Mouse (Mus musculus) hindbrain, postnatal 0 days (tissue): Measurements from ENCODE around the gene Fos. TPM values are rescaled to one million over a fixed set of nuclear protein-coding genes. Genes with fewer than 3 reads are reported as not detected.

Source experiments
- ATAC-seq: fragments of 200-750 bp; cut with Nextera tagmentation; 2 replicates; pipeline ENCODE4 v1.8.0; 2017; ENCODE audit warnings: mild to moderate bottlenecking, moderate TSS enrichment, moderate library complexity
- DNase-seq: peaks from one replicate; pipeline ENCODE4 v3.0.0-alpha.2; 2015; ENCODE audit warnings: low spot score
- H3K27ac ChIP-seq: fragments of 300-500 bp; sonication (generic); 2 replicates; pipeline ENCODE4 v1.5.1; 2014; ENCODE audit warnings: mild to moderate bottlenecking
- H3K27me3 ChIP-seq: fragments of 300-500 bp; sonication (generic); 2 replicates; pipeline ENCODE4 v1.6.1; 2014; ENCODE audit warnings: low read length, mixed read lengths; ENCODE audit not compliant: insufficient read depth
- H3K36me3 ChIP-seq: fragments of 300-500 bp; sonication (generic); 2 replicates; pipeline ENCODE4 v1.6.1; 2014; ENCODE audit warnings: low read length, mixed read lengths; ENCODE audit not compliant: insufficient read depth
- H3K4me1 ChIP-seq: fragments of 300-500 bp; sonication (generic); 2 replicates; pipeline ENCODE4 v1.6.1; 2014; ENCODE audit warnings: antibody characterized with exemption, low read length, mixed read lengths; ENCODE audit not compliant: insufficient read depth
- H3K4me2 ChIP-seq: fragments of 300-500 bp; sonication (generic); 2 replicates; pipeline ENCODE4 v1.6.1; 2014; ENCODE audit warnings: low read depth, mild to moderate bottlenecking, low read length, moderate library complexity, mixed read lengths
- H3K4me3 ChIP-seq: fragments of 300-500 bp; sonication (generic); 2 replicates; pipeline ENCODE4 v1.5.1; 2014; ENCODE audit warnings: low read length
- H3K9ac ChIP-seq: fragments of 300-500 bp; sonication (generic); replicated peaks from 2 replicates; pipeline ENCODE4 v1.6.1; 2014; ENCODE audit warnings: mild to moderate bottlenecking, low read length, moderate library complexity, mixed read lengths
- H3K9me3 ChIP-seq: fragments of 300-500 bp; sonication (generic); 2 replicates; pipeline ENCODE4 v1.6.1; 2016; ENCODE audit warnings: low read length, mixed read lengths
- CTCF ChIP-seq: IDR thresholded peaks from 2 replicates; pipeline ENCODE4 v1.5.1; 2016; ENCODE audit warnings: antibody characterized with exemption, control low read depth, low read depth
- WGBS: fragments of 180-500 bp; shearing (Covaris S2); extraction: QIAGEN DNeasy Blood & Tissue Kit; methylation state at CpG from one replicate; pipeline ENCODE4 v1.1.7; 2014; 5-methylcytosine and 5-hydroxymethylcytosine counted together
- polyA plus RNA-seq: library from polyadenylated mRNA; unstranded; fragments of >200 nt; fragmentation: Nextera tagmentation; extraction: Ambion mirVana; gene quantifications from 2 replicates; pipeline ENCODE4 v1.2.1, GENCODE M21; 2015
- total RNA-seq: library from RNA; depleted of rRNA; stranded (reverse); fragments of >200 nt; gene quantifications from 2 replicates; pipeline ENCODE4 v1.2.3, GENCODE M21; 2014

The Fos gene
- total and polyA plus RNA-seq, 2 experiments from 2014 or later, result 12.1 to 23.4 TPM

- Histone ChIP-seq H3K27me3 (no peaks in the 10 kb centered on the region), H3K9ac (no peak overlapping the region), H3K4me1 (no peaks in the 10 kb centered on the region), H3K36me3 (no peaks in the 10 kb centered on the region), H3K9me3 (no peaks in the 10 kb centered on the region), H3K27ac (no peak overlapping the region), H3K4me3 (no peak overlapping the region), H3K4me2 (no peak overlapping the region)
- no peak for ATAC-seq
- 78% methylated on average over 6 of the region's 6 CpGs for WGBS
- no peak for DNase-seq
- TF ChIP-seq CTCF, result no peak
These were observed 40.2 kb downstream of the Fos start for GRCm38 (mm10) chr12:85513789-85514447.

DNA sequence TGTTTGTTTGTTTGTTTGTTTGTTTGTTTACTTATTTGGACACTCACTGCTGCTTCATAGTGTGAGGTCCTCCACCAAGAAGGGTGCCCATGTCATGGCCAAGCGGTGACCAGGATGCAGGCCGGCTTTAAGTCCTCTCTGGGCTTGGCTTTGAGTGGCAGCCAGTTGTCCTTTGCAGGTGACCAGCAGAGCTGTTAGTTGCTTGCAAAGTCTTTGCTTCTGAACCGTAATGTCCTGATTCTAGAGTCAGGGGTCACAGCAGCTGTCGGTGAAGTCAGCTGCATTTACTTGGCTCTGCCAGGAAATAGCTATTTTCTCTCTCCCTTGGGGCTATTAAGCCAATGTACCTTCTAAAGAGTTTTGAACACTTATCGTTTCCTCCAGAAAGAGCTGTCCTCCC, 41.3 kb downstream of the Fos start:
- no peaks in the 10 kb centered on the region for H3K36me3 ChIP-seq
- no peaks in the 10 kb centered on the region for H3K9me3 ChIP-seq
- no peak for TF ChIP-seq CTCF
- ATAC-seq, result no peak
- DNase-seq, result no peak
- no peaks in the 10 kb centered on the region for H3K4me1 ChIP-seq
- no peaks in the 10 kb centered on the region for H3K27me3 ChIP-seq
- H3K9ac ChIP-seq, result no peak overlapping the region
- no peak overlapping the region for H3K27ac ChIP-seq
- no peak overlapping the region for H3K4me2 ChIP-seq
- H3K4me3 ChIP-seq, result no peak overlapping the region
- 68% methylated on average over 5 of the region's 5 CpGs for WGBS

- ATAC-seq (no peak), DNase-seq (no peak)
- H3K9me3 ChIP-seq, result no peaks in the 10 kb centered on the region
- no peaks in the 10 kb centered on the region for H3K4me1 ChIP-seq
- WGBS, result 76% methylated on average over 3 of the region's 3 CpGs
- TF ChIP-seq CTCF, result no peak
- no peak overlapping the region for H3K27ac ChIP-seq
- no peaks in the 10 kb centered on the region for H3K36me3 ChIP-seq
- H3K4me3 ChIP-seq, result no peak overlapping the region
- no peak overlapping the region for H3K4me2 ChIP-seq
- H3K27me3 ChIP-seq, result no peaks in the 10 kb centered on the region
- no peak overlapping the region for H3K9ac ChIP-seq
These were observed 42.2 kb downstream of the Fos start for GRCm38 (mm10) chr12:85515865-85516264.

DNA sequence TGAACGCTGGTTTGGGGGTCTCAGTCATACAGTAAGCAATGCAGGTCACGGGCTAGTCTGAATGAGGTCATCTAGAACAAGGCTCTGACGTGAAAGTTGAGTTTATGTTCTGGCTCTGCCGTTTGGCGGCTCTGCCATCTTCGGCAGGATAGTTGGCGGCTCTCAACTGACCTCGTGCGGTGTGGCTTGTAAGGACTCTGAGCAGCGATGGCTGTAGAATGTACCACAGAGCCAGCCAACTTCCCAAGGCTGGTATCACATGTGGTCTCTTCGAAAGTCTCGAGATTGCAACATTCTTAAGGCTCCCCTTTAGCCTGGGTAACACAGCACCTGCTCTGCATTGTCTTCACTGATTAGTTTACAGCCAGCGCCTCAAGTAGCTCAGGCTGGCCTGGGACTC, 43.6 kb downstream of the Fos start:
- H3K4me1 ChIP-seq, result no peaks in the 10 kb centered on the region
- no peak for TF ChIP-seq CTCF
- no peak overlapping the region for H3K4me3 ChIP-seq
- H3K9me3 ChIP-seq, result no peaks in the 10 kb centered on the region
- no peak overlapping the region for H3K4me2 ChIP-seq
- H3K27ac ChIP-seq, result no peak overlapping the region
- H3K36me3 ChIP-seq, result no peaks in the 10 kb centered on the region
- H3K27me3 ChIP-seq, result no peaks in the 10 kb centered on the region
- ATAC-seq (no peak), DNase-seq (no peak)
- no peak overlapping the region for H3K9ac ChIP-seq
- WGBS, result 88% methylated on average over 13 of the region's 13 CpGs

DNA sequence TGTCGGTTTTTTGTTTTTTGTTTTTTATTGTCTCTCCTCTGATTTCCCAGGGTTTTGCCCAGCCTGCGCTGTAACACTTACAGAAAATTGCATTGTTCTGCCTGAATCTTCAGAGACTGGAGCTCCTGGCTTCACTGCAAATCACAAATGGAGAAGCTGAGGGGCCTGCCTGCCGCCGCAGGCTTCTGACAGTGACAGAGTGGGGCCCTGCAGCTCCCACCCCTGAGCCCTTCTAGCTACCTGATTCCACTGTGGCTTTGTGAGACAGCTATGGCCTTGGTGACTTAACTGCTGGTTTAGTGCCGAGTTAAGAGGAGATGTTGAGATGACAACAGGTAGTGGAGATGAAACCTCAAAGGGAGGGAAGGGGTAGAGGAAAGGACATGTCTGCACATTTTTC, 44.3 kb downstream of the Fos start:
- no peak for DNase-seq
- no peak overlapping the region for H3K9ac ChIP-seq
- H3K4me1 ChIP-seq, result 0 out of 2 replicates have a peak, but pooled peaks cover under 1% of the 10 kb centered on the region

GRCm38 (mm10) chr12:85519553-85519952, 45.9 kb downstream of the Fos start:
- Histone ChIP-seq H3K9ac (no peak overlapping the region), H3K4me3 (no peak overlapping the region), H3K4me2 (no peak overlapping the region), H3K9me3 (no peaks in the 10 kb centered on the region), H3K27me3 (no peaks in the 10 kb centered on the region), H3K27ac (no peak overlapping the region), H3K36me3 (no peaks in the 10 kb centered on the region), H3K4me1 (peaks cover 15% of the 10 kb centered on the region; the same call in 1 of the 2 replicates)
- WGBS, result 91% methylated on average over 6 of the region's 6 CpGs
- no peak for TF ChIP-seq CTCF
- no peak for ATAC-seq
- DNase-seq, result no peak

More for the DNA sequence above, 44.3 kb downstream of the Fos start:
- no peak for TF ChIP-seq CTCF
- H3K4me2 ChIP-seq, result no peak overlapping the region
- 74% methylated on average over 5 of the region's 5 CpGs for WGBS
- H3K36me3 ChIP-seq, result no peaks in the 10 kb centered on the region
- no peaks in the 10 kb centered on the region for H3K9me3 ChIP-seq
- no peak for ATAC-seq
- no peaks in the 10 kb centered on the region for H3K27me3 ChIP-seq
- H3K4me3 ChIP-seq, result no peak overlapping the region
- no peak overlapping the region for H3K27ac ChIP-seq

DNA sequence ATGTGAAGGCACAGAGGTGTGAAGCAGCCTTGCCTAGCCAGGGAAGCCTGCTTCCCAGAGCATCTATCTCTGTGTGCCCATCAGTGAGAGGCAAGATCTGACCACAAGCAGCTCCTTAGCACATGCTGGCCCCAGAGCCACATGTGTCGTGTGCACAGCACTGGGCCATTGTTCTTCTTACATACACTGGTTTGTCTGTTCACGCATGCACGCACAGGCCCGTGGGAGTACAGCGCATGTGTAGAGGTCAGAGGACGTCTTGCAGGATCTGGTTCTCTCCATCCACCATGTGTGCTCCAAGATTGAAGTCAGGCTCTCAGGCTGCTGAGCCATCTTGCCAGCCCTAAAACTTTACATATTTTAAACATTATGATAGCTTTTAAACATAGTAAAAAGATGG, 47.4 kb downstream of the Fos start:
- ATAC-seq, result no peak

More for the DNA sequence above, 47.4 kb downstream of the Fos start:
- Histone ChIP-seq H3K4me2 (no peak overlapping the region), H3K27me3 (no peaks in the 10 kb centered on the region), H3K27ac (no peak overlapping the region), H3K9me3 (no peaks in the 10 kb centered on the region), H3K9ac (no peak overlapping the region), H3K36me3 (no peaks in the 10 kb centered on the region), H3K4me3 (no peak overlapping the region), H3K4me1 (peaks cover 18% of the 10 kb centered on the region; the same call in 1 of the 2 replicates)
- TF ChIP-seq CTCF, result no peak
- WGBS, result 78% methylated on average over 6 of the region's 6 CpGs
- no peak for DNase-seq
